Mouse (Mus musculus): Measurements from ENCODE around the gene Nalcn. TPM values are rescaled to one million over a fixed set of nuclear protein-coding genes. Genes with fewer than 3 reads are reported as not detected.

Nalcn gene
- polyA plus RNA-seq, 1 experiment, result 0.91 TPM

DNA sequence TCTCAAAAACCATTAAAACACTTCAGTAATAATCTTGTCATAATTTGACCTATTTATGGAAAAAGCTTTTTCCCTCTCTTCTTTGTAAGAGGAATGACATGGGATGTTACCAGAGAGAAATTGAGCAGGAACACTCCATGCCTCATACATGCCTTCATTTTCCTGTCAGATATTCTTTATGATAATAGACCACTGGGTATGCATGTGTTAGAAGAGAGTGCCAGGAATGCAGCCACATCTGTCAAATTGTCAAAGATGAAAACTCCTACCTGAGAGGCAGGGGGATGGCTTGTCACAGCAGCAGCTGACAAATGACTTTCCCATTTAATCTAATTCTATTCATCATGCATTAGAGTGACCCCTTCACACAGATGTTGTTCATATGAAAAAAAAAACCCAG lies 131.4 kb downstream of the Nalcn start:
- no peaks in the 10 kb centered on the region for H3K9me3 ChIP-seq (replicated peaks; ENCODE audit: control insufficient read depth, insufficient read depth, low read length, poor library complexity, severe bottlenecking)
- H3K4me1 ChIP-seq (ENCODE audit: control insufficient read depth, insufficient read depth, low read length), result no peaks in the 10 kb centered on the region
- H3K27ac ChIP-seq (ENCODE audit: insufficient read depth, low read length), result no peak overlapping the region
- H3K36me3 ChIP-seq (ENCODE audit: control insufficient read depth, insufficient read depth, low read length, poor library complexity, severe bottlenecking), result no peaks in the 10 kb centered on the region
- H3K27me3 ChIP-seq (ENCODE audit: control insufficient read depth, insufficient read depth, low read length, poor library complexity, severe bottlenecking), result no peaks in the 10 kb centered on the region
- no peak overlapping the region for H3K9ac ChIP-seq (ENCODE audit: low read depth, poor library complexity, severe bottlenecking)
- TF ChIP-seq EP300 (IDR thresholded peaks at IDR 0.05; ENCODE audit: insufficient read depth, low read depth, low read length), result no peak
- no peak for TF ChIP-seq CTCF (IDR thresholded peaks at IDR 0.05; ENCODE audit: low read depth, low read length)
- TF ChIP-seq POLR2A (IDR thresholded peaks at IDR 0.05; ENCODE audit: insufficient read depth, low read length), result no peak
- no peak overlapping the region for H3K4me3 ChIP-seq (ENCODE audit: low read depth, low read length)

DNA sequence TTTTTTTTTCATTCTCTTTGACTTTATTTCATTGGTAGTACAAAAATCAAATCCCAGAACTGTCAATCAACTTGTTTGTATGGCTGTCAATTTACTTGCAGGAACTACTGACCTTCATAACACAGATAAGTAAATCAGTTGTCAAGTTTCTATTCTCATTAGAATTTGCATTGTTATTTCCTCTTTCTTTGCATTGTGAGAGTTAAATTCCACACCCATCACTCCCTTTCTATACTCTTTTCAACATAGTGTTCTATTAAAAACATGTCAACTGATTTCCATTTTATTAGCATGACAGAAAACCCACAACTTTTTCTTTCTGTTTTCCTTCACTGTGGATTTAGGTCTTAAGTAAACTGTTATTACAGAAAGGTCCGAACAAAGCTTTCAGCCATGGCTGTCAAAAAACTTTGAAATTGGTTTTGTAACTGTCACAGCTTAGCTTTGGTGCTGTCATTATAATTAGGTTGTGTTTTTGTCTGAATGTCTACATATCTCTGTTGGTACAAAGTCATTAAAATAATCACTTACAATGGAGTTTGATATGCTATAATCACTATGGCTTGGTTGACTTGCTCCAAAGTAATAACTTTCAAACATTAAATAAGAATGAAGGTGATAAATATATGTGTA lies 138.3 kb downstream of the Nalcn start:
- Histone ChIP-seq H3K4me3 (ENCODE audit: low read depth, low read length) (no peak overlapping the region), H3K27ac (ENCODE audit: insufficient read depth, low read length) (no peak overlapping the region), H3K9ac (ENCODE audit: low read depth, poor library complexity, severe bottlenecking) (no peak overlapping the region), H3K4me1 (ENCODE audit: control insufficient read depth, insufficient read depth, low read length) (no peaks in the 10 kb centered on the region), H3K27me3 (ENCODE audit: control insufficient read depth, insufficient read depth, low read length, poor library complexity, severe bottlenecking) (no peaks in the 10 kb centered on the region), H3K36me3 (ENCODE audit: control insufficient read depth, insufficient read depth, low read length, poor library complexity, severe bottlenecking) (no peaks in the 10 kb centered on the region), H3K9me3 (replicated peaks; ENCODE audit: control insufficient read depth, insufficient read depth, low read length, poor library complexity, severe bottlenecking) (no peaks in the 10 kb centered on the region)
- TF ChIP-seq CTCF (IDR thresholded peaks at IDR 0.05; ENCODE audit: low read depth, low read length) (no peak), POLR2A (IDR thresholded peaks at IDR 0.05; ENCODE audit: insufficient read depth, low read length) (no peak), EP300 (IDR thresholded peaks at IDR 0.05; ENCODE audit: insufficient read depth, low read depth, low read length) (no peak)

DNA sequence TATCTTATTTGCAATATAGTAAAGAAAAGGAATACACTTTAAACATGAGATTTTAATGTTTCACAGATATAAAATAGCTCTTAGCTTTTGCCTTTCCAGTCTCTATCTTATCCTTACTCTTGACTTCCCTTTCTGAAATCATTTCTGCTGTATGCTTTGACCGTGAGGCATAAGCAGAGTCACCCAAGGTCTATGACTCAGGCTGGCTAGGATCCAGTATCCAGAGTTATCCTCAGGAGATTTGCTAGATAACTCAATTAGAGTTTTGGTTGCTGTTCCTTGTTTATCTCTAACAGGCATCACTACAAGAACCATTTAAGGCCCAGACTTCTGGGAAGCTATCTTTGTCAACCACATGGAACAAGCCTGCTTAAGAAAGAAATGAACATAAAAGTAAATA lies 164.9 kb downstream of the Nalcn start:
- no peak for TF ChIP-seq CTCF (IDR thresholded peaks at IDR 0.05; ENCODE audit: low read depth, low read length)
- TF ChIP-seq EP300 (IDR thresholded peaks at IDR 0.05; ENCODE audit: insufficient read depth, low read depth, low read length), result no peak
- no peak for TF ChIP-seq POLR2A (IDR thresholded peaks at IDR 0.05; ENCODE audit: insufficient read depth, low read length)
- Histone ChIP-seq H3K27me3 (ENCODE audit: control insufficient read depth, insufficient read depth, low read length, poor library complexity, severe bottlenecking) (no peaks in the 10 kb centered on the region), H3K9me3 (replicated peaks; ENCODE audit: control insufficient read depth, insufficient read depth, low read length, poor library complexity, severe bottlenecking) (no peaks in the 10 kb centered on the region; the same call in 1 of the 2 replicates), H3K4me3 (ENCODE audit: low read depth, low read length) (no peak overlapping the region), H3K9ac (ENCODE audit: low read depth, poor library complexity, severe bottlenecking) (no peak overlapping the region), H3K4me1 (ENCODE audit: control insufficient read depth, insufficient read depth, low read length) (no peaks in the 10 kb centered on the region), H3K27ac (ENCODE audit: insufficient read depth, low read length) (no peak overlapping the region), H3K36me3 (ENCODE audit: control insufficient read depth, insufficient read depth, low read length, poor library complexity, severe bottlenecking) (no peaks in the 10 kb centered on the region)

- Histone ChIP-seq H3K9me3 (replicated peaks; ENCODE audit: control insufficient read depth, insufficient read depth, low read length, poor library complexity, severe bottlenecking) (no peaks in the 10 kb centered on the region), H3K27me3 (ENCODE audit: control insufficient read depth, insufficient read depth, low read length, poor library complexity, severe bottlenecking) (no peaks in the 10 kb centered on the region), H3K4me3 (ENCODE audit: low read depth, low read length) (no peak overlapping the region), H3K27ac (ENCODE audit: insufficient read depth, low read length) (no peak overlapping the region), H3K36me3 (ENCODE audit: control insufficient read depth, insufficient read depth, low read length, poor library complexity, severe bottlenecking) (no peaks in the 10 kb centered on the region), H3K9ac (ENCODE audit: low read depth, poor library complexity, severe bottlenecking) (no peak overlapping the region), H3K4me1 (ENCODE audit: control insufficient read depth, insufficient read depth, low read length) (no peaks in the 10 kb centered on the region)
- no peak for TF ChIP-seq EP300 (IDR thresholded peaks at IDR 0.05; ENCODE audit: insufficient read depth, low read depth, low read length)
- no peak for TF ChIP-seq CTCF (IDR thresholded peaks at IDR 0.05; ENCODE audit: low read depth, low read length)
- no peak for TF ChIP-seq POLR2A (IDR thresholded peaks at IDR 0.05; ENCODE audit: insufficient read depth, low read length)
Observed at GRCm38 (mm10) chr14:123446031-123446430, 180.9 kb downstream of the Nalcn start.

DNA sequence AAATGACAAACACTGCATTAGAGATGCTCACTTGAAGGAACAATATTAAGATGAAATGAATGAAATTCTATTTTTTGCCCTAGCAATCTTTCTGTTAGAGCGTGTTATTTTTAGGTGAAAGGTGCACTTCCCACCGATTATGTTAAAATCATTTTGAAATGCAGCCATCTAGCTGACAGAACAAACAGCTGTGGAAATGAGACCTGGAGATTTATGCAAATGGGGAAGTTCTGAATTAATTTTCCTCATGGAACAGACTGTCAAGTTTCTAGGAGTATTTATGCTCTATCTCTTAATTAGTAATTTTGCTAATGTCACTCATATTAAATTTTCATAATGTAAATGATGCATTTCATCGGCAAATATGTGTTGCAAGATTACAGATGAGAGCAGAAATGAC lies 191.4 kb downstream of the Nalcn start:
- Histone ChIP-seq H3K27me3 (ENCODE audit: control insufficient read depth, insufficient read depth, low read length, poor library complexity, severe bottlenecking) (no peaks in the 10 kb centered on the region), H3K36me3 (ENCODE audit: control insufficient read depth, insufficient read depth, low read length, poor library complexity, severe bottlenecking) (no peaks in the 10 kb centered on the region), H3K27ac (ENCODE audit: insufficient read depth, low read length) (no peak overlapping the region), H3K9ac (ENCODE audit: low read depth, poor library complexity, severe bottlenecking) (no peak overlapping the region), H3K4me3 (ENCODE audit: low read depth, low read length) (no peak overlapping the region), H3K9me3 (replicated peaks; ENCODE audit: control insufficient read depth, insufficient read depth, low read length, poor library complexity, severe bottlenecking) (no peaks in the 10 kb centered on the region), H3K4me1 (ENCODE audit: control insufficient read depth, insufficient read depth, low read length) (no peaks in the 10 kb centered on the region)
- TF ChIP-seq CTCF (IDR thresholded peaks at IDR 0.05; ENCODE audit: low read depth, low read length), result no peak

DNA sequence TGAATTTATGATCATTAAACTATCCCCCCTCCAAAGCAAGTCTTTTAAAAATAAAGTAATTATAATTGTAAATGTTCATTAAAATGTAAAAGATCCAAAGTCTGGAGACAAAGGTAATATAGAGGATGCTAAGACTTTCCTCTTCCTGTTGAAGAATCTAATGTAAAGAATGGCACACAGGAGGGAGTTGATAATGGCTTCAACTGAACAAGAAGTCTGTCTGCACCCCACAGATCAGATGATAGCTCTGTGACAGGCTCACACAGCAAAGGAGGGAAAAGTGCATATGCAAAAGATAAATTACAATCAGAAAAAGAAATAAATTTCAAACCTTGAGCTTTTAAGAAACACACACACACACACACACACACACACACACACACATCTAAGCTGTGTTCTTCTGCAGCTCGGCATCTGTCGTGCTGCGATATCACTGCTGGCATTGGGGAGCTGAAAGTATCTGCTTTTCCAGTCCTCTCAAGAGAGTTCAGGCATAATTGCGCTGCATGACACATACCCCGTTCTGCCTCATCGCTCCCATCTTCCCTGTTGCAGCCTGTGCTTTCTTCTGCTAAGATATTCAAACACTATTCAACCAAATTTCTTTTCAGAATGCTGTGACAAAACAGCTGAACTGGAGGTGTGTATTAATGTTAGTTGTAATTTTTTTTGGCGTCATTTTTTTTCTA lies 250.6 kb downstream of the Nalcn start:
- Histone ChIP-seq H3K27ac (ENCODE audit: insufficient read depth, low read length) (no peak overlapping the region), H3K9me3 (replicated peaks; ENCODE audit: control insufficient read depth, insufficient read depth, low read length, poor library complexity, severe bottlenecking) (no peaks in the 10 kb centered on the region), H3K9ac (ENCODE audit: low read depth, poor library complexity, severe bottlenecking) (no peak overlapping the region), H3K36me3 (ENCODE audit: control insufficient read depth, insufficient read depth, low read length, poor library complexity, severe bottlenecking) (no peaks in the 10 kb centered on the region), H3K4me3 (ENCODE audit: low read depth, low read length) (no peak overlapping the region), H3K27me3 (ENCODE audit: control insufficient read depth, insufficient read depth, low read length, poor library complexity, severe bottlenecking) (no peaks in the 10 kb centered on the region; the same call in 1 of the 2 replicates), H3K4me1 (ENCODE audit: control insufficient read depth, insufficient read depth, low read length) (no peaks in the 10 kb centered on the region)
- no peak for TF ChIP-seq POLR2A (IDR thresholded peaks at IDR 0.05; ENCODE audit: insufficient read depth, low read length)
- TF ChIP-seq EP300 (IDR thresholded peaks at IDR 0.05; ENCODE audit: insufficient read depth, low read depth, low read length), result no peak
- TF ChIP-seq CTCF (IDR thresholded peaks at IDR 0.05; ENCODE audit: low read depth, low read length), result no peak
